Mouse (Mus musculus): ENCODE results near the gene Tmem202.

The Tmem202 gene

DNA sequence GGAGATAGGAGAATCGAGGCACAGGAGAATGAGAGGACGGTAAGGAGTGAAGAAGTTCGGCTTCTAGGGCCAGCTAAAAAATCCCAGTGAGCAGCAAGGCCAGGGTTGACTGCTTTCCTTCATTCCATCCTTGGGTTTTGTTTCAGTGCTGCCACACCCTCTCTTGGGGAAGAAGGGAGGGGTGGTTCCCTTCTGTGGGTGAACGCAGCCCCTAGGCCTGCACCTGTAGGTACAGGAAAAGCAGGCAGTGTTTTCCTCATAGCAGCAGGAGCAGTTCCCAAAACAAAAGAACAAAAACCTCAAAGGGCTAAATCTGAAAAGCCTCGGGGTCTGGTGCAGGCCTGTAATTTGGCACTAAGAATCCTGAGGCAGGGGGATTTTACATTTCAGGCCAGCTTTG, 8.0 kb downstream of the Tmem202 start:
- DNase-seq, result no peak

DNA sequence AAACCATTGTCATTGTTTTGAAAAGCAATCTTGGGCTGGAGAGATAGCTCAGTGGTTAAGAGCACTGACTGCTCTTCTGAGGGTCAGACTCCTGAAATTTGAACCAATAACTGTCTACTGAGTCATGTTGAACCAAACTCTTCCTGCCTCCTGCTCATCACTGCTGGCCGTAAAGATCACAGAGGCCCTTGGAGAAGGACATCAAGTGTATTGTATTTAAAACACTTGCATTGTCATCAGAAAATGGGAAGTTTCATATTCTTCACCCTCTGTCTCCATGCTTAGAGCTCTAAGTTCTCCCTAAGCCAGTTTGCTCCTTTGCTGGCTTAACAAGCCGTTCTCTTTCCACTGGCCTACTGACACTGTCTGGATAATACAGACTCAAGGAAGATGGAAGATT, 11.4 kb downstream of the Tmem202 start:
- no peak for DNase-seq

DNA sequence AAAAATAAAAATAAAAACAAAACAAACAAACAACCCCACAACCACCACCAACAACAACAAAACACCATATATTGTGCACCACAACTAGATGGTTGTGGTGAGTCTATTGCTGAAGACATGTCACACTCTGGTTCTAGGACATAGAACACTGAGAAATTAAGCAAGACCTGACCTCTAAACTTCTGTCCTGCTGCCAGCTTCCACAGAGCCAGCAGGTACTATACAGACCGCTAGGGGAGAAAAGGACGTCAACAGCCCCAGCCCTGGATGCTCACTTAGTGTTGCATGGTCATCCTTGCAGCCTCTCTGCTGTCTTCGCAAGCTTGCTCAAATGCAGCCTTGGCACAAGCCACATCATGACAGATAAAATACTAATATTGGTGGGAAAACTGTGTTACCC, 12.1 kb downstream of the Tmem202 start:
- no peak for DNase-seq

DNA sequence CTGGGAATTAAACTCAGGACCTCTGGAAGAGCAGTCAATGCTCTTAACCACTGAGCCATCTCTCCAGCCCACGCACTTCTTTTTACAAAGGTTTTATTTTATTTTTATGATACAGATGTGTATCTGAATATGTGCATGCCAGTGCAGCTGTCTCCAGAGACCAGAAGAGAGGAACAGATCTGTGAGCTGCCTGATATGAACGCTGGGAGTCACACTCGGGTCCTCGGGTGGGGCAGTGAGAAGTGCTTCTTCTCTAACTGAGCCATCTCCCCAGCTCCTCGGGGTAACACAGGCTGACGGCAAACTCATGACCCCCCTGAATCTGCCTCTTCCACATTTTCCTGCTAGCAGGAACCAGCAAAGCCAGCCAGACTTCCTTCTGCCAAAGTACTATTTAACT, 12.9 kb downstream of the Tmem202 start:
- DNase-seq, result no peak

DNA sequence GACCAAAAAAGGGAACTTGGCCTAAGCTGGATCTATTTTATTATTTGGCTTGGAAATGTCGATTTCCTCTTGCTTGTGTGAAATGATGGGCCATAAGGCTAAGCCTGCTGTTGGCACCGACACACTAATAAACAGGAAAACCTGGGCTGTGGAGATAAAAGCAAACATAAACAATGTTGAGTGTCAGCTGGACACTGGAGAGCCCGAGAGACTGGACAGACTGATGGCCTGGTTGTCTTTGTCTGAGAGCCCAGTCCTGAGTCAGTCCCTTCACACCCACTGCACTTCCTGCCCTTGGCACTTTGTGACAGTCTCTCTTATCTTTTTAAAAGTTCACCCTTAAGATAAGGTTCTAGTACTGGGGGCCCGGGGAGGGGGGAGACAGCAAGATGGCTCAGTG, 16.7 kb downstream of the Tmem202 start:
- no peak for DNase-seq

- no peak for DNase-seq
Observed at GRCm38 (mm10) chr9:59519396-59519795, 20.3 kb downstream of the Tmem202 start.

GRCm38 (mm10) chr9:59518976-59519375, 20.7 kb downstream of the Tmem202 start:
- peak; percentile 57 for DNase-seq

DNA sequence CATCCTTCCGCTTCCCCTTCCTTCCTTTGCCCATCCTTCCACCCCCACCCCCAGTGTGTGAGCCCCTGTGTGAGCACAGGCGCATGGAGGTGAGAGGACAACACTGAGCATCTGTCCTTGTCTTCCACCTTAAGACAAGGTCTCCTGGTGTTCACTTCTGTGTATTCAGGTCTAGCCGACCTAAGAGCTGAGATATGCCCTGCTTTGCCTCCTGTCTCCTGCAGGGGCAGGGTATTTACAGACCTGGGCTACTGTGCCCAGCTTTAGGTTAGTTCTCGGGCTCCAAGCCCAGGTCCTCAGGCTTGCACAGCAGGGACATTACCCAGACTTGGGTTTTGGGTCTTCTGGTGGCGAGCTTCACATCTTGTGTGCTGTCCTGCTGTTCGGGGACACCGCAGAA, 22.5 kb downstream of the Tmem202 start:
- DNase-seq, result no peak

- no peak for DNase-seq
Observed at GRCm38 (mm10) chr9:59515069-59515468, 24.6 kb downstream of the Tmem202 start.

DNA sequence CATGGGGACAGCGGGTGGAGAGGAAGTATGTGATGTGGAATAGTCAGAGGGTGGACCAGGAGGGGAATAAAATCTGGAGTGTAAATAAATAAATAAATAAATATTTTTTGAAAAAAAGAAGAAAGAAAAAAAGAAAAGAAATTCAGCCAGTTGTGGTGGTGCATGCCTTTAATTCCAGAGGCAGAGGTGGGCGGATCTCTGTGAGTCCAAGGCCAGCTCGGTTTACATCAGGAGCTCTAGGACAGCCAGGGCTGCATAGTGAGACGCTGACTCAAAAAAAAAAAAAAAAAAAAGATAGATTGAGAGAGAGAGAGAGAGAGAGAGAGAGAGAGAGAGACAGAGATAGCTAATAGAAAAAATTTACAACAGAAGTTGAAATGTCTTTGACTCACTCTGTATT, 27.3 kb downstream of the Tmem202 start:
- DNase-seq, result no peak

DNA sequence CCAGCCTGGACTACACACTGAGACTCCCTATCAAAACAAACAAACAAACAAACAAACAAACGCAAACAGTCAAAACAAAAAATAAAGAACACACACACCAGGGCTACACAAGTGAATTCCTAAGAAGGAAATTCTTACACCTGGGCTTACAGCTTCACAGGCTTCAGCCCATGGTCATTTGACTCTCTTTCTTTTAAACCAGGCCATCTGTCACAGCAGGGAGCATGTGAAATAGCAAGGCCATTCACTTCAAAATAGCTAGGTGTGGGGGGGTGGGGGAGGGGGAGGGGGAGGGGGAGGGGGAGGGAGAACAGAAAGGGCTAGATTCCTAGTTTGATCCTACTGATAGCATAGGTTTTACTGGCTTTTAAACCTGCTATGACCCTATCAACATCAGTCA, 31.5 kb downstream of the Tmem202 start:
- no peak for DNase-seq

DNA sequence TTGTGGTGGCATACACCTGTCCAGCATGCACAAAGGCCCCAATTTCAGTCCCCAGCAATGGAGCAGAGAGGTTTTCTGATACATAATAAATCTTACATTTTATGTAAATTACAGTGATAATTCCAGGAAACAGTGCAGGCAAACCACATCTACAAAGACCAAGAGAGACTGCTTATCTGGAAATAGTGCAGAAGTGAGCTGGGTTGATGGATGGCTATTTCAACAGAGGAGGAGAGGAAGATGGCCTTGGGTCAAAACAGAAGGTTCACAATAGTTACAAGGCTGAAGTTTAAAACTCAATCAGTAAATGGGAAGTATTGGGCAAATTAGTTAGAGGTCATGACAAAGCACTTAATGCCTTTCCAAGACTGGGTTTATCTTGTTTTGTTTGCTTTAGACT, 52.3 kb downstream of the Tmem202 start:
- no peak for DNase-seq

DNA sequence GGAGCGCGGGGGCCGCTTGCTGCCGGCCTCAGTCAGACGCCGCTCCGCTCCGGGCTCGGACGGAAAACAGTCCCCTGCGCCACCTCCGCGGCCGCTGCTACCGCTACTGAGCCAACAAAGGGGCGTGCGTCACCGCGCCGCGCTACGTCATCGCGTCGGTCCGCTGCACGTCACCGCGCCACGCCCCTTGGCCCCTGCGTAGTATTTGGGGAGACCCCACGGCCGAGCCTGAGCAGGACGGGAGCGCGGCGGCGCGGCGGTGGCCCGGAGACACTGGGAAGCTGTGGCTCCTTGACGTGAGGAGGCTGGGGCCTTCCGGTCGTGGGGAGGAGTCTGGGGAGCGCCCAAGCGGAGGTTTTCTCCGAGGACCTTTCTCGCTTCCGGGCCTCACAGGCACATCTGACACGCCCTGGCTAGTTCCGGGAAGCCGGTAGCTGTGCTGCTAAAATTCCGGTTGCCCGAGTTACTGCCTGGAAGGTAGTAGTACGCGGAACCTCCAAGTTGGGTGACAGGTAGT, 53.0 kb downstream of the Tmem202 start, which contains the start of gene Arih1:
Arih1 (minus strand) TSS at position 70 of the 517 bp plus-strand sequence.
- peak; percentile 99 for DNase-seq

GRCm38 (mm10) chr9:59486076-59486518, 53.5 kb downstream of the Tmem202 start:
- no peak for DNase-seq

- DNase-seq, result peak; percentile 80
Observed at GRCm38 (mm10) chr9:59485511-59486075, 54.1 kb downstream of the Tmem202 start.

DNA sequence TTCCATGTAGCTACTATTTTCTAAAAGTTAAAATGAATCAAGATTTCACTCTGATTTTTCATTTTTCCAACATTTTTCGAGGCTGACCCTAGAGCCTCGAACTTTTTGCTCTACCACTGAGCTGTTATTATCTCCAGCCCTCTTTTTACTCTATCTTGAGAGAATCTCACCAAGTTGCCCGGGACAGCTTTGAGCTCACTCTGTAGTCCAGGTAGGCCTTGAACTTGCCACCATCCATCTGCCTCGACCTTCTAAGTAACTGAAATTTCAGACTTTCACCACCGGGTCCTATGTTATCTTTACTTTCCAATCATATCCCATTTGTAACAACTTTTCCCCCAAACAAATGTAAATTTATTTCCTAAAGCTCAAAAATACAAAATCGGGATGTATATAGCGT, 54.9 kb downstream of the Tmem202 start:
- DNase-seq, result no peak

DNA sequence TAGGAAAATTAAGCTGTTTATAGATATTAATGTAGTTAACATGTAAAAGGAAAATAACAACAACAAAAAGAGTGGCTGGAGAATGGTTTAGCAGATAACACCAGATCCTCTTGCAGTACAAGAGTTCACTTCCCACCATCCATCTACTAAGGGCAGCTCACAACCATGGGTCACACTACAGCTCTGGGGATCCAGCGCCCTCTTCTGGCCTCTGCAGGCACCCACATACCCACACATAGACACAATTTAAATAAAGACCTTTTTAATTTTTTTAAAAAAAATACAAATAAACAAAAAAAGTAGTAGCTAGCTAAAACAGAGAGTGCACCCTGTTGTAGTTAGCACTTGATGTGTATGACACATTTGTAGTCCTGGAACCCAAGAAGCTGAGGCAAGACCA, 57.2 kb downstream of the Tmem202 start:
- DNase-seq, result peak; percentile 29

GRCm38 (mm10) chr9:59476617-59477016, 63.0 kb downstream of the Tmem202 start:
- DNase-seq, result no peak

GRCm38 (mm10) chr9:59474838-59475237, 64.8 kb downstream of the Tmem202 start:
- DNase-seq, result no peak

- no peak for DNase-seq
Observed at GRCm38 (mm10) chr9:59473171-59473570, 66.5 kb downstream of the Tmem202 start.

DNA sequence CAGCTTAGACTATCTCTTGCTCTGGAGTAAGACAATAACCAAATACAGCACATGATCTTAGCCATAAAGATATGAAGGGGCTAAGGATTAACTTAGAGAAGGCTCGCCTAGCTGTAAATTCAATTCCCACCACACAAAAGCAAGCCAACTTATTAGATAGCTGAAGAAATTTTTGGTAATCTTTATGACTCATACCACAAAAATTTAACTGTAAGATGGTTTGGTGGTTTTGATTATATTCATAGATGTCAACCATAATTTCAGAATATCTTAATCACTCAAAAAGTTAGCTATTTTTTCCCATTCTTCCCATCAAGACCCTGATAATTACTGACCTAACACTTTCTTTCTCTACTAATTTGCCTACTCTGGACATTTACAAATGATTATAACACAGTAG, 70.2 kb downstream of the Tmem202 start:
- DNase-seq, result no peak

Data from kidney, postnatal 14 days (tissue).